Mouse (Mus musculus) cerebellum, adult 2 months (tissue): ENCODE data around the gene Cmtr1.

Experiments
- CTCF ChIP-seq: fragments of 200-500 bp; IDR thresholded peaks from 2 replicates; pipeline ENCODE4 v1.5.1; 2011; ENCODE audit warnings: low read depth, mild to moderate bottlenecking, control low read depth, low read length, moderate library complexity, borderline replicate concordance; ENCODE audit not compliant: insufficient read depth
- POLR2A ChIP-seq: fragments of 200-500 bp; IDR thresholded peaks from 2 replicates; pipeline ENCODE4 v1.6.1; 2011; ENCODE audit warnings: low read length, control low read depth, borderline replicate concordance; ENCODE audit not compliant: insufficient read depth

DNA sequence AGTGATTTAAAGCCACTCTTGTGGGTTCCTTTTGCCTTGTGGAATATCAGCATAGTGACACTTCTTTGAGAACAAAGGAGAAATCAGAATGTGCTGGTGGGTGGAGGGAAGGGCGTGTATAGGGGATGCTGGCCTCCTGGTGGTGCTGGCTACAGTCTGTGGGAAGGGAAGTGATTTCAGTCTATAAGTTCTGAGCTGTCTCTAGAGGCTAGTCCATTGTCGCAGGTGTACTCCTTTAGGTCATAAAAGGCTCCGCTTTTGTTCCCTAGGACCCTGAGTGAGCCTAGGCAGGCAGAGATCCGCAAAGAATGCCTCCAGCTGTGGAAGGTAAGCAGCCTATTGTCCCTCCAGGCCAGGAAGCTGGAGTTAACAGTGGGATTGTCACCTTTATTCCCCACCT is 34.1 kb downstream of the Cmtr1 start:
- no peak for TF ChIP-seq CTCF
- no peak for TF ChIP-seq POLR2A
